Mouse (Mus musculus): Measurements from ENCODE around the gene Terb2. TPM values are rescaled to one million over a fixed set of nuclear protein-coding genes. Genes with fewer than 3 reads are reported as not detected.

The Terb2 gene
- total and polyA plus RNA-seq, 2 experiments from 2014 or later, result not detected

DNA sequence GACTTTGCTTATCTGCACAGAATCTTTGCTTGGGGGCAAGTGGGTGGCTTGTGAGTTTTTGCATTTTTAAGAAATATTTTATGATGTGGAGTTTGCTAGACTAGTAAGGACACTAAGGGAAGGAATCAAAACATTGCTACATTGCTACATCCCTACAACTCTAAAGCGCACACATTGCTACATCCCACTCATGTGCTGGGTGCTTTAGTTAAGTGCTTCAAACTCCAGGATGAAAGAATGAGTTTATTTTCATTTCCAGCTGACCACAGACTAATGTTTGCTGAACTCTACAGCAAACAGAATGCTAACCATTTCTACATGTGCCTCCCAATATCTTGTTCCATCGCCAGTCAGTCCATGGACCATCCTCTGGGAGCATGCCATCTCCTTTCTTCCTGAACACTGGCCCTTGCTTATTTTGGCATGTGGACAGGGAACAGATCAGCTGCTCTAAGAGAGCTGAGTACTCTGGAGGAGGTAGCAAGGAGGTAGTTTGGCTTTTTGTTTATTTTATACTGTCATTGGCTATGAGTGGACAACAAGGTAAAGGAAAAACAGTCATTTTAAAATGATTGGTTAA lies 51.9 kb downstream of the Terb2 start:
- H3K9me3 ChIP-seq (ENCODE audit: low read length), result no peaks in the 10 kb centered on the region
- DNase-seq (ENCODE audit: low spot score) (peak; percentile 15), ATAC-seq (ENCODE audit: low FRiP score) (no peak)
- H3K27me3 ChIP-seq (ENCODE audit: insufficient read depth, low read length), result no peaks in the 10 kb centered on the region
- no peak overlapping the region for H3K4me3 ChIP-seq (ENCODE audit: low read depth, low read length)
- H3K9ac ChIP-seq (replicated peaks; ENCODE audit: low read length, poor library complexity, severe bottlenecking), result no peak overlapping the region
- H3K27ac ChIP-seq (ENCODE audit: low read depth, low read length), result no peak overlapping the region
- WGBS, result 81% methylated on average over 2 of the region's 2 CpGs
- no peaks in the 10 kb centered on the region for H3K36me3 ChIP-seq (ENCODE audit: insufficient read depth, low read length)
- TF ChIP-seq CTCF (IDR thresholded peaks at IDR 0.05), result no peak
- H3K4me1 ChIP-seq (ENCODE audit: insufficient read depth, low read length), result no peaks in the 10 kb centered on the region
- no peak overlapping the region for H3K4me2 ChIP-seq (ENCODE audit: low read depth, low read length, poor library complexity, severe bottlenecking)

DNA sequence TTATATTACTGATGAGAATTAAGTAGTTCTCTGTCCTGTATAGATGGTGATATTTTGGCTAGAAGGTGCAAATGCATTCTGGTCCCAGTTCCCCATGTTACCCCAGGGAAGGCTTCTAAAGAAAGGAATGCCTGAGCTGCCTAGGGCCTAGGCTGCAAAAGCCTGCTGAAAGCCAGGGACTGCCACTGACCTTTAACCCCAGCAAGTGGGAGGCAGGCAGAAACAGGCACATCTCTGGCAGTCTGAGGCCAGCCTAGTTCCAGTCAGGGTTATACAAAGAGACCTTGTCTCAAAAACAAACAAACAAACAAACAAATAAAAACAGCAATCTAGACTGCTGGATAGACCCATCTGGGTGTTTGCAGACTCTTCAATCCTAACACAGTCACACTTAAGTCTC lies 54.7 kb downstream of the Terb2 start:
- no peak for TF ChIP-seq CTCF (IDR thresholded peaks at IDR 0.05)
- DNase-seq (ENCODE audit: low spot score), result no peak

DNA sequence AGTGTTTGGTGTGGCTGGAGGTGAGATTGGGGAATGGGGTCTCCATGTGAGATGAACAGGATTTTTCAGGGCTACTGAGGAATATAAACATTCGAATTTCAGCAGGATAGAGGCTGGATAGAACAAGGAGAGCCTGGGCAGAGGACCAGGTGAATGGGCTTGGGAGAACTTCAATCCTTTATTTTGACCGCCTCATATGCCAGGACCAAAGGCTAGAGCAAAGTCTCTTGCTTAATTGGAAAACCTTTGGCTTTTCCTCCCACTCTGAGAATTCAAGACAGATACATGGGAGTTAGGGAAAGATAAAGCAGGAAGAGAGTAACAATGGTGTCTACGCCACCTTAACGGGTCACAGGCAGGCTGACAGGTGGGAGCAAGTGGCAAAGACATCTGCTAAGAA lies 55.2 kb downstream of the Terb2 start:
- H3K4me1 ChIP-seq (ENCODE audit: insufficient read depth, low read length), result no peaks in the 10 kb centered on the region
- H3K36me3 ChIP-seq (ENCODE audit: insufficient read depth, low read length), result no peaks in the 10 kb centered on the region
- no peak overlapping the region for H3K4me2 ChIP-seq (ENCODE audit: low read depth, low read length, poor library complexity, severe bottlenecking)
- no peaks in the 10 kb centered on the region for H3K9me3 ChIP-seq (ENCODE audit: low read length)
- no peak overlapping the region for H3K4me3 ChIP-seq (ENCODE audit: low read depth, low read length)
- 90% methylated on average over 4 of the region's 4 CpGs for WGBS
- H3K27me3 ChIP-seq (ENCODE audit: insufficient read depth, low read length), result no peaks in the 10 kb centered on the region
- H3K27ac ChIP-seq (ENCODE audit: low read depth, low read length), result no peak overlapping the region
- no peak overlapping the region for H3K9ac ChIP-seq (replicated peaks; ENCODE audit: low read length, poor library complexity, severe bottlenecking)
- no peak for ATAC-seq (ENCODE audit: low FRiP score)
- TF ChIP-seq CTCF (IDR thresholded peaks at IDR 0.05), result no peak
- DNase-seq (ENCODE audit: low spot score), result no peak

More for the DNA sequence above, 54.7 kb downstream of the Terb2 start:
- Histone ChIP-seq H3K36me3 (ENCODE audit: insufficient read depth, low read length) (no peaks in the 10 kb centered on the region), H3K4me3 (ENCODE audit: low read depth, low read length) (no peak overlapping the region), H3K9me3 (ENCODE audit: low read length) (no peaks in the 10 kb centered on the region), H3K9ac (replicated peaks; ENCODE audit: low read length, poor library complexity, severe bottlenecking) (no peak overlapping the region), H3K27me3 (ENCODE audit: insufficient read depth, low read length) (no peaks in the 10 kb centered on the region), H3K4me1 (ENCODE audit: insufficient read depth, low read length) (no peaks in the 10 kb centered on the region), H3K4me2 (ENCODE audit: low read depth, low read length, poor library complexity, severe bottlenecking) (no peak overlapping the region), H3K27ac (ENCODE audit: low read depth, low read length) (no peak overlapping the region)
- ATAC-seq (ENCODE audit: low FRiP score), result no peak

DNA sequence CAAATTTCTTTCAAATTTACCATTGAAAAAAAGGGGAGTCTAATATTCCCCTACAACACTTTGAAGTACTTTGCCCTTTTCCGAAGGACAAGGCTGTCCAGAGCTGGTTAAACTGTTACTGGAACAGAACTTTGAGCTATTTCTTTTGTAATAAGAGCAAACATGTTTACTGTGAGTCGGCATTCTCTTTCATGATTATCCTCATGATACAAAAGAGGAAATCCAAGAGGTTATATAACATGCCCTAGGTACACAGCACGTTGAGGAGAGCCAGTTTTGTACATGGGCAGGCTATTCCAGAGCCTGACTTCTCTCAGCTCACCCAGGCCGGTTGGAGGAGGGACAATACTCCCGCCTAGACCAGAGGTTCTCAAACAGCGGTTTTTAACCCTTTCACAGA lies 55.9 kb downstream of the Terb2 start:
- Histone ChIP-seq H3K27ac (ENCODE audit: low read depth, low read length) (no peak overlapping the region), H3K9ac (replicated peaks; ENCODE audit: low read length, poor library complexity, severe bottlenecking) (no peak overlapping the region), H3K9me3 (ENCODE audit: low read length) (no peaks in the 10 kb centered on the region), H3K4me2 (ENCODE audit: low read depth, low read length, poor library complexity, severe bottlenecking) (no peak overlapping the region), H3K36me3 (ENCODE audit: insufficient read depth, low read length) (no peaks in the 10 kb centered on the region), H3K4me3 (ENCODE audit: low read depth, low read length) (no peak overlapping the region), H3K27me3 (ENCODE audit: insufficient read depth, low read length) (no peaks in the 10 kb centered on the region), H3K4me1 (ENCODE audit: insufficient read depth, low read length) (no peaks in the 10 kb centered on the region)
- ATAC-seq (ENCODE audit: low FRiP score) (no peak), DNase-seq (ENCODE audit: low spot score) (no peak)
- 68% methylated on average over 6 of the region's 6 CpGs for WGBS
- TF ChIP-seq CTCF (IDR thresholded peaks at IDR 0.05), result no peak

DNA sequence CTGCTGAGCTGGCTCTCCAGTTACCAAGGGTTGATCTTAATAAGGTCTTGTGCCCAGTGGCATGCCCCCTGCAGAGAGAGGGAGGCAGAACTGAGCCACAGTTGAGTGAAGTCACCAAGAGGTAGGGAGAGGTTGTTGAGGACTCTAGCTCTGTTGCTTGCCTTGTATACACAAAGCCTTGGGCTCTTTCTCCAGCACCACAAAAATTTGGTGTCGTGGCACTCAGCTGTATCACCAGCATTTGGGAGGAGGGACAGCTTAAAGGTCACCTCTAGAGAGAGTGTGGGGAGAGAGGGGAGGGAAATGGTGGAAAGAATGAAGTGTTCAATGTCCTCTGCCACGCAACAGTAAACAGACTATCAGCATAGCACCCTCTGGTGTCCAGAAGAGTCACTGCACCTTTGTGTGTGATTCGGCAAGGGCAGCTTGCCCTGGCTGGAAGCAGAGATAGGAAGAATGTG lies 57.6 kb downstream of the Terb2 start:
- H3K4me2 ChIP-seq (ENCODE audit: low read depth, low read length, poor library complexity, severe bottlenecking), result no peak overlapping the region
- peak; percentile 75; the same call in 1 of the 2 replicates for ATAC-seq (ENCODE audit: low FRiP score)
- no peaks in the 10 kb centered on the region for H3K9me3 ChIP-seq (ENCODE audit: low read length)
- peaks cover 3% of the 10 kb centered on the region; the same call in 1 of the 2 replicates for H3K36me3 ChIP-seq (ENCODE audit: insufficient read depth, low read length)
- DNase-seq (ENCODE audit: low spot score), result peak; percentile 80
- no peak overlapping the region for H3K9ac ChIP-seq (replicated peaks; ENCODE audit: low read length, poor library complexity, severe bottlenecking)
- WGBS, result 9% methylated on average over 3 of the region's 3 CpGs
- H3K27me3 ChIP-seq (ENCODE audit: insufficient read depth, low read length), result no peaks in the 10 kb centered on the region
- TF ChIP-seq CTCF (IDR thresholded peaks at IDR 0.05), result peak; percentile 91
- H3K4me3 ChIP-seq (ENCODE audit: low read depth, low read length), result no peak overlapping the region
- no peaks in the 10 kb centered on the region for H3K4me1 ChIP-seq (ENCODE audit: insufficient read depth, low read length)
- H3K27ac ChIP-seq (ENCODE audit: low read depth, low read length), result no peak overlapping the region

DNA sequence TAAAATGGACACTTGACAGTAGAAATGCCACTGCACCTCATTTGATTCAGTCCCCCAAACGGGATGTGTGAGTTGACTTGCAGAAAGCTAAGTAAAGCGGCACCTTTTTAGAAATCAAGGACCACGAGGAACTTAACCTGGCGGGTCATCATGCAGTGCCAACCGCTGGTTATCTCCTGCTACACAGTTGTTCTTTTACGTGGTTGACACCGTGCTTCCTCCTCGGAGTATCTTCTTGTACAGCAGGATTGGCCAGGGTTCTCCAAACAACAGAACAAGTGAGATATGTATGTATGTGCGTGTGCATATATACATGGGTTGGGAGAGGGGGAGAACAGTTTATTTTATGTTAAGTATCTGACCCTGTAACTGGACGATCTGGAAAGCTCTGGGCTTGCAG lies 61.7 kb downstream of the Terb2 start:
- H3K4me1 ChIP-seq (ENCODE audit: insufficient read depth, low read length), result no peaks in the 10 kb centered on the region
- no peak overlapping the region for H3K27ac ChIP-seq (ENCODE audit: low read depth, low read length)
- no peaks in the 10 kb centered on the region for H3K9me3 ChIP-seq (ENCODE audit: low read length)
- ATAC-seq (ENCODE audit: low FRiP score), result no peak
- H3K9ac ChIP-seq (replicated peaks; ENCODE audit: low read length, poor library complexity, severe bottlenecking), result no peak overlapping the region
- H3K4me3 ChIP-seq (ENCODE audit: low read depth, low read length), result no peak overlapping the region
- no peak overlapping the region for H3K4me2 ChIP-seq (ENCODE audit: low read depth, low read length, poor library complexity, severe bottlenecking)
- WGBS, result 87% methylated on average over 10 of the region's 10 CpGs
- DNase-seq (ENCODE audit: low spot score), result no peak
- TF ChIP-seq CTCF (IDR thresholded peaks at IDR 0.05), result no peak
- peaks cover 3% of the 10 kb centered on the region; the same call in 1 of the 2 replicates for H3K36me3 ChIP-seq (ENCODE audit: insufficient read depth, low read length)
- H3K27me3 ChIP-seq (ENCODE audit: insufficient read depth, low read length), result no peaks in the 10 kb centered on the region

Data from midbrain, postnatal 0 days (tissue).